Mouse (Mus musculus): ENCODE results near the gene Ccin. TPM values are rescaled to one million over a fixed set of nuclear protein-coding genes. Genes with fewer than 3 reads are reported as not detected.

Gene Ccin
- total RNA-seq, 1 experiment, result 0.80 TPM

- Histone ChIP-seq H3K4me1 (ENCODE audit: control insufficient read depth in 2 of 2, insufficient read depth in 2 of 2, low read length in 2 of 2, poor library complexity in 1 of 2) (peaks cover 0 to 2% of the 10 kb centered on the region in 2 experiments; a peak in 1 of 4 replicates), H3K36me3 (ENCODE audit: control insufficient read depth, insufficient read depth, low read length, poor library complexity, severe bottlenecking) (peaks cover 54% of the 10 kb centered on the region), H3K9ac (ENCODE audit: insufficient read depth, low read depth, low read length, poor library complexity, severe bottlenecking) (no peak overlapping the region), H3K27ac (ENCODE audit: insufficient read depth, low read depth, low read length, poor library complexity, severe bottlenecking) (no peak overlapping the region), H3K9me3 (ENCODE audit: control insufficient read depth, insufficient read depth, low read depth, low read length) (no peaks in the 10 kb centered on the region), H3K4me3 (ENCODE audit: insufficient read depth in 1 of 2, low read depth in 1 of 2, low read length in 2 of 2, poor library complexity in 1 of 2, severe bottlenecking in 1 of 2) (no peak overlapping the region)
- TF ChIP-seq HCFC1 (IDR thresholded peaks at IDR 0.05; ENCODE audit: borderline replicate concordance, insufficient read depth, low read length) (no peak), CHD2 (IDR thresholded peaks at IDR 0.05; ENCODE audit: low read depth, low read length) (no peak), ZC3H11A (IDR thresholded peaks at IDR 0.05; ENCODE audit: borderline replicate concordance, low read depth, low read length) (no peak), ZNF384 (IDR thresholded peaks at IDR 0.05; ENCODE audit: low read depth, low read length) (no peak), MAFK (IDR thresholded peaks at IDR 0.05; ENCODE audit: insufficient read depth, low read depth, low read length) (no peak)
- no peak for DNase-seq (ENCODE audit: low read depth, low spot score)
- in situ Hi-C loops (cut with MboI; ENCODE audit: low sequenced_read_pairs in 2 of 2, unreplicated experiment in 2 of 2), result no loop called here
Observed at GRCm38 (mm10) chr4:44024241-44024640, 41.0 kb downstream of the Ccin start.

- no peaks in the 10 kb centered on the region for H3K9me3 ChIP-seq (ENCODE audit: control insufficient read depth, insufficient read depth, low read depth, low read length)
- no peak for DNase-seq (ENCODE audit: low read depth, low spot score)
- peaks cover 0 to 7% of the 10 kb centered on the region in 2 experiments; a peak in 1 of 4 replicates for H3K4me1 ChIP-seq (ENCODE audit: control insufficient read depth in 2 of 2, insufficient read depth in 2 of 2, low read length in 2 of 2, poor library complexity in 1 of 2)
- in situ Hi-C loops (cut with MboI; ENCODE audit: low sequenced_read_pairs in 2 of 2, unreplicated experiment in 2 of 2), result no loop called here
- H3K36me3 ChIP-seq (ENCODE audit: control insufficient read depth, insufficient read depth, low read length, poor library complexity, severe bottlenecking), result peaks cover 55% of the 10 kb centered on the region
- no peak overlapping the region for H3K27ac ChIP-seq (ENCODE audit: insufficient read depth, low read depth, low read length, poor library complexity, severe bottlenecking)
- no peak overlapping the region for H3K4me3 ChIP-seq (ENCODE audit: insufficient read depth in 1 of 2, low read depth in 1 of 2, low read length in 2 of 2, poor library complexity in 1 of 2, severe bottlenecking in 1 of 2)
- no peak for TF ChIP-seq HCFC1 (IDR thresholded peaks at IDR 0.05; ENCODE audit: borderline replicate concordance, insufficient read depth, low read length)
- no peak for TF ChIP-seq ZC3H11A (IDR thresholded peaks at IDR 0.05; ENCODE audit: borderline replicate concordance, low read depth, low read length)
- TF ChIP-seq MAFK (IDR thresholded peaks at IDR 0.05; ENCODE audit: insufficient read depth, low read depth, low read length), result no peak
- no peak for TF ChIP-seq ZNF384 (IDR thresholded peaks at IDR 0.05; ENCODE audit: low read depth, low read length)
- no peak overlapping the region for H3K9ac ChIP-seq (ENCODE audit: insufficient read depth, low read depth, low read length, poor library complexity, severe bottlenecking)
Observed at GRCm38 (mm10) chr4:44025570-44025969, 42.3 kb downstream of the Ccin start.

GRCm38 (mm10) chr4:44028303-44029135 is 45.2 kb downstream of the Ccin start:
- in situ Hi-C loops (cut with MboI; ENCODE audit: low sequenced_read_pairs in 2 of 2, unreplicated experiment in 2 of 2), result no loop called here
- no peak for DNase-seq (ENCODE audit: low read depth, low spot score)
- Histone ChIP-seq H3K9me3 (ENCODE audit: control insufficient read depth, insufficient read depth, low read depth, low read length) (no peaks in the 10 kb centered on the region), H3K27ac (ENCODE audit: insufficient read depth, low read depth, low read length, poor library complexity, severe bottlenecking) (no peak overlapping the region), H3K36me3 (ENCODE audit: control insufficient read depth, insufficient read depth, low read length, poor library complexity, severe bottlenecking) (peaks cover 67% of the 10 kb centered on the region), H3K9ac (ENCODE audit: insufficient read depth, low read depth, low read length, poor library complexity, severe bottlenecking) (no peak overlapping the region), H3K4me1 (ENCODE audit: control insufficient read depth in 2 of 2, insufficient read depth in 2 of 2, low read length in 2 of 2, poor library complexity in 1 of 2) (peaks cover 0 to 5% of the 10 kb centered on the region in 2 experiments; a peak in 1 of 4 replicates), H3K4me3 (ENCODE audit: insufficient read depth in 1 of 2, low read depth in 1 of 2, low read length in 2 of 2, poor library complexity in 1 of 2, severe bottlenecking in 1 of 2) (no peak overlapping the region)
- no peak for TF ChIP-seq MAFK (IDR thresholded peaks at IDR 0.05; ENCODE audit: insufficient read depth, low read depth, low read length)

GRCm38 (mm10) chr4:44029661-44030066 is 46.4 kb downstream of the Ccin start:
- no peak for TF ChIP-seq ZC3H11A (IDR thresholded peaks at IDR 0.05; ENCODE audit: borderline replicate concordance, low read depth, low read length)
- TF ChIP-seq ZNF384 (IDR thresholded peaks at IDR 0.05; ENCODE audit: low read depth, low read length), result no peak
- no peak for TF ChIP-seq CHD2 (IDR thresholded peaks at IDR 0.05; ENCODE audit: low read depth, low read length)
- no peak for TF ChIP-seq MAFK (IDR thresholded peaks at IDR 0.05; ENCODE audit: insufficient read depth, low read depth, low read length)
- no peak overlapping the region for H3K9ac ChIP-seq (ENCODE audit: insufficient read depth, low read depth, low read length, poor library complexity, severe bottlenecking)
- H3K27ac ChIP-seq (ENCODE audit: insufficient read depth, low read depth, low read length, poor library complexity, severe bottlenecking), result no peak overlapping the region
- in situ Hi-C loops (cut with MboI; ENCODE audit: low sequenced_read_pairs in 2 of 2, unreplicated experiment in 2 of 2), result no loop called here
- H3K36me3 ChIP-seq (ENCODE audit: control insufficient read depth, insufficient read depth, low read length, poor library complexity, severe bottlenecking), result peaks cover 61% of the 10 kb centered on the region
- H3K9me3 ChIP-seq (ENCODE audit: control insufficient read depth, insufficient read depth, low read depth, low read length), result no peaks in the 10 kb centered on the region
- peaks cover 0 to 5% of the 10 kb centered on the region in 2 experiments; a peak in 1 of 4 replicates for H3K4me1 ChIP-seq (ENCODE audit: control insufficient read depth in 2 of 2, insufficient read depth in 2 of 2, low read length in 2 of 2, poor library complexity in 1 of 2)
- no peak for DNase-seq (ENCODE audit: low read depth, low spot score)
- no peak overlapping the region for H3K4me3 ChIP-seq (ENCODE audit: insufficient read depth in 1 of 2, low read depth in 1 of 2, low read length in 2 of 2, poor library complexity in 1 of 2, severe bottlenecking in 1 of 2)

Data from ES-E14 (cell line).